Mouse (Mus musculus): ENCODE data around the gene Gm28305. TPM values are rescaled to one million over a fixed set of nuclear protein-coding genes. Genes with fewer than 3 reads are reported as not detected.

Gene Gm28305
- polyA plus RNA-seq, 1 experiment = not detected

GRCm38 (mm10) chr9:104100822-104101221, 60.4 kb downstream of the Gm28305 start:
- H3K4me2 ChIP-seq (ENCODE audit: low read depth) = no peak overlapping the region
- no peaks in the 10 kb centered on the region for H3K27me3 ChIP-seq (ENCODE audit: control insufficient read depth, insufficient read depth, insufficient read length)
- no peak overlapping the region for H3ac ChIP-seq (ENCODE audit: control insufficient read depth, insufficient read length)
- no peaks in the 10 kb centered on the region for H3K79me2 ChIP-seq (ENCODE audit: control insufficient read depth, insufficient read depth)
- TF ChIP-seq E2F4 (IDR thresholded peaks at IDR 0.05; ENCODE audit: insufficient read depth) (no peak), USF1 (IDR thresholded peaks at IDR 0.05; ENCODE audit: low read depth) (no peak), CEBPB (IDR thresholded peaks at IDR 0.05; ENCODE audit: insufficient read depth, poor library complexity, severe bottlenecking) (no peak), SRF (IDR thresholded peaks at IDR 0.05; ENCODE audit: control insufficient read depth, insufficient read length, low read depth) (no peak), TCF3 (IDR thresholded peaks at IDR 0.05; ENCODE audit: insufficient read length, low read depth) (no peak), POLR2AphosphoS2 (IDR thresholded peaks at IDR 0.05; ENCODE audit: insufficient read length, low read depth) (no peak), TCF12 (IDR thresholded peaks at IDR 0.05; ENCODE audit: insufficient read depth, poor library complexity, severe bottlenecking) (no peak), REST (IDR thresholded peaks at IDR 0.05; ENCODE audit: insufficient read depth, insufficient read length) (no peak), MAX (IDR thresholded peaks at IDR 0.05; ENCODE audit: low read depth) (no peak), MYOG (IDR thresholded peaks at IDR 0.05; ENCODE audit: control insufficient read depth in 1 of 3, insufficient read depth in 1 of 3, insufficient read length in 2 of 3, low read depth in 2 of 3) (no peak), MYOD1 (IDR thresholded peaks at IDR 0.05; ENCODE audit: control insufficient read depth in 1 of 3, insufficient read length in 2 of 3, low read depth in 2 of 3) (no peak), POLR2A (IDR thresholded peaks at IDR 0.05; ENCODE audit: insufficient read length, low read depth) (no peak)
- H3K36me3 ChIP-seq (ENCODE audit: control insufficient read depth, insufficient read depth) = no peaks in the 10 kb centered on the region
- H3K4me3 ChIP-seq = no peak overlapping the region

GRCm38 (mm10) chr9:104101458-104101857, 61.0 kb downstream of the Gm28305 start:
- Histone ChIP-seq H3ac (ENCODE audit: control insufficient read depth, insufficient read length) (no peak overlapping the region), H3K27me3 (ENCODE audit: control insufficient read depth, insufficient read depth, insufficient read length) (no peaks in the 10 kb centered on the region), H3K4me3 (no peak overlapping the region), H3K4me2 (ENCODE audit: low read depth) (no peak overlapping the region), H3K79me2 (ENCODE audit: control insufficient read depth, insufficient read depth) (no peaks in the 10 kb centered on the region), H3K36me3 (ENCODE audit: control insufficient read depth, insufficient read depth) (no peaks in the 10 kb centered on the region)
- TF ChIP-seq USF1 (IDR thresholded peaks at IDR 0.05; ENCODE audit: low read depth) = no peak
- TF ChIP-seq POLR2A (IDR thresholded peaks at IDR 0.05; ENCODE audit: insufficient read length, low read depth) = no peak
- no peak for TF ChIP-seq TCF12 (IDR thresholded peaks at IDR 0.05; ENCODE audit: insufficient read depth, poor library complexity, severe bottlenecking)
- no peak for TF ChIP-seq MYOD1 (IDR thresholded peaks at IDR 0.05; ENCODE audit: control insufficient read depth in 1 of 3, insufficient read length in 2 of 3, low read depth in 2 of 3)
- TF ChIP-seq POLR2AphosphoS2 (IDR thresholded peaks at IDR 0.05; ENCODE audit: insufficient read length, low read depth) = no peak
- no peak for TF ChIP-seq CEBPB (IDR thresholded peaks at IDR 0.05; ENCODE audit: insufficient read depth, poor library complexity, severe bottlenecking)
- TF ChIP-seq REST (IDR thresholded peaks at IDR 0.05; ENCODE audit: insufficient read depth, insufficient read length) = no peak
- TF ChIP-seq MYOG (IDR thresholded peaks at IDR 0.05; ENCODE audit: control insufficient read depth in 1 of 3, insufficient read depth in 1 of 3, insufficient read length in 2 of 3, low read depth in 2 of 3) = no peak
- no peak for TF ChIP-seq E2F4 (IDR thresholded peaks at IDR 0.05; ENCODE audit: insufficient read depth)
- TF ChIP-seq TCF3 (IDR thresholded peaks at IDR 0.05; ENCODE audit: insufficient read length, low read depth) = no peak
- no peak for TF ChIP-seq SRF (IDR thresholded peaks at IDR 0.05; ENCODE audit: control insufficient read depth, insufficient read length, low read depth)
- TF ChIP-seq MAX (IDR thresholded peaks at IDR 0.05; ENCODE audit: low read depth) = no peak

GRCm38 (mm10) chr9:104102301-104102700, 61.8 kb downstream of the Gm28305 start:
- no peaks in the 10 kb centered on the region for H3K27me3 ChIP-seq (ENCODE audit: control insufficient read depth, insufficient read depth, insufficient read length)
- TF ChIP-seq TCF12 (IDR thresholded peaks at IDR 0.05; ENCODE audit: insufficient read depth, poor library complexity, severe bottlenecking) = no peak
- no peak for TF ChIP-seq POLR2A (IDR thresholded peaks at IDR 0.05; ENCODE audit: insufficient read length, low read depth)
- TF ChIP-seq MYOG (IDR thresholded peaks at IDR 0.05; ENCODE audit: control insufficient read depth in 1 of 3, insufficient read depth in 1 of 3, insufficient read length in 2 of 3, low read depth in 2 of 3) = no peak
- no peak for TF ChIP-seq MAX (IDR thresholded peaks at IDR 0.05; ENCODE audit: low read depth)
- no peak for TF ChIP-seq USF1 (IDR thresholded peaks at IDR 0.05; ENCODE audit: low read depth)
- no peak for TF ChIP-seq MYOD1 (IDR thresholded peaks at IDR 0.05; ENCODE audit: control insufficient read depth in 1 of 3, insufficient read length in 2 of 3, low read depth in 2 of 3)
- TF ChIP-seq E2F4 (IDR thresholded peaks at IDR 0.05; ENCODE audit: insufficient read depth) = no peak
- TF ChIP-seq POLR2AphosphoS2 (IDR thresholded peaks at IDR 0.05; ENCODE audit: insufficient read length, low read depth) = no peak
- TF ChIP-seq TCF3 (IDR thresholded peaks at IDR 0.05; ENCODE audit: insufficient read length, low read depth) = no peak
- TF ChIP-seq REST (IDR thresholded peaks at IDR 0.05; ENCODE audit: insufficient read depth, insufficient read length) = no peak
- no peak for TF ChIP-seq CEBPB (IDR thresholded peaks at IDR 0.05; ENCODE audit: insufficient read depth, poor library complexity, severe bottlenecking)
- no peak overlapping the region for H3K4me2 ChIP-seq (ENCODE audit: low read depth)
- no peak overlapping the region for H3K4me3 ChIP-seq
- H3K79me2 ChIP-seq (ENCODE audit: control insufficient read depth, insufficient read depth) = no peaks in the 10 kb centered on the region
- no peak overlapping the region for H3ac ChIP-seq (ENCODE audit: control insufficient read depth, insufficient read length)
- no peaks in the 10 kb centered on the region for H3K36me3 ChIP-seq (ENCODE audit: control insufficient read depth, insufficient read depth)

- Histone ChIP-seq H3K79me2 (ENCODE audit: control insufficient read depth, insufficient read depth) (no peaks in the 10 kb centered on the region), H3K27me3 (ENCODE audit: control insufficient read depth, insufficient read depth, insufficient read length) (no peaks in the 10 kb centered on the region), H3K4me3 (no peak overlapping the region), H3K4me2 (ENCODE audit: low read depth) (no peak overlapping the region), H3ac (ENCODE audit: control insufficient read depth, insufficient read length) (no peak overlapping the region), H3K36me3 (ENCODE audit: control insufficient read depth, insufficient read depth) (no peaks in the 10 kb centered on the region)
- TF ChIP-seq MYOG (IDR thresholded peaks at IDR 0.05; ENCODE audit: control insufficient read depth in 1 of 3, insufficient read depth in 1 of 3, insufficient read length in 2 of 3, low read depth in 2 of 3) (no peak), TCF12 (IDR thresholded peaks at IDR 0.05; ENCODE audit: insufficient read depth, poor library complexity, severe bottlenecking) (no peak), MAX (IDR thresholded peaks at IDR 0.05; ENCODE audit: low read depth) (no peak), SRF (IDR thresholded peaks at IDR 0.05; ENCODE audit: control insufficient read depth, insufficient read length, low read depth) (no peak), POLR2AphosphoS2 (IDR thresholded peaks at IDR 0.05; ENCODE audit: insufficient read length, low read depth) (no peak), E2F4 (IDR thresholded peaks at IDR 0.05; ENCODE audit: insufficient read depth) (no peak), MYOD1 (IDR thresholded peaks at IDR 0.05; ENCODE audit: control insufficient read depth in 1 of 3, insufficient read length in 2 of 3, low read depth in 2 of 3) (no peak), CEBPB (IDR thresholded peaks at IDR 0.05; ENCODE audit: insufficient read depth, poor library complexity, severe bottlenecking) (no peak), USF1 (IDR thresholded peaks at IDR 0.05; ENCODE audit: low read depth) (no peak), POLR2A (IDR thresholded peaks at IDR 0.05; ENCODE audit: insufficient read length, low read depth) (no peak), REST (IDR thresholded peaks at IDR 0.05; ENCODE audit: insufficient read depth, insufficient read length) (no peak), TCF3 (IDR thresholded peaks at IDR 0.05; ENCODE audit: insufficient read length, low read depth) (no peak)
Measured at GRCm38 (mm10) chr9:104102901-104103300, 62.4 kb downstream of the Gm28305 start.

All from myocyte (in vitro differentiated cells).